ENCODE assay signal across 24 mouse cellular contexts in genomic region chr12:15137039-15137438, GRCm38 (mm10).
DNase-seq lines count a peak whose midpoint lies in the region; ATAC-seq and TF ChIP-seq lines count a peak whose summit lies in the region.
"Had no signal": no experiment of that assay in that cellular context is flagged by ENCODE, and none has a peak within 500 bp of the region (broad histone marks: within the 10 kb centered on the region; RNA-seq: fewer than 3 reads in every experiment).

No protein-coding gene starts in this region.

- 23% methylated on average over 5 of the region's 5 CpGs for WGBS in kidney, postnatal 0 days
- 44% methylated on average over 5 of the region's 5 CpGs for WGBS in midbrain, embryonic 15.5 days
- WGBS in midbrain, embryonic 13.5 days: 47% methylated on average over 5 of the region's 5 CpGs

- DNase-seq in embryo, embryonic 10.5 days (ENCODE audit: low spot score): peak; percentile 8
- no peak for DNase-seq in embryo, embryonic 9.5 days (ENCODE audit: extremely low spot score)
- peak; percentile 65 for DNase-seq in kidney, postnatal 0 days (ENCODE audit: low spot score)
- no peak for DNase-seq in kidney, postnatal 25 days
- DNase-seq in left cerebral cortex, postnatal 25 days (ENCODE audit: low spot score in 2 of 2): no peak
- DNase-seq: adrenal gland, adult 8-10 months; adrenal gland, postnatal 36 days; B cell, adult 2 months; cerebellum, adult 11 months; cerebellum, adult 8-10 months; cerebellum, postnatal 14 days; gastrocnemius, adult 2 months; gastrocnemius, postnatal 25 days had no signal

- no peak overlapping the region for H3K4me3 ChIP-seq in kidney, postnatal 0 days (replicated peaks; ENCODE audit: low read depth, low read length)
- H3K4me3 ChIP-seq in midbrain, embryonic 15.5 days: no peak overlapping the region
- H3K4me3 ChIP-seq in midbrain, embryonic 13.5 days (replicated peaks): no peak overlapping the region
- H3K4me3 ChIP-seq: embryonic facial prominence, embryonic 15.5 days; erythroblast, embryonic 14.5 days; forebrain, embryonic 10.5 days; gastrocnemius, adult 2 months; heart, embryonic 12.5 days; hindbrain, embryonic 10.5 days; hindbrain, embryonic 15.5 days had no signal

- ATAC-seq in kidney, postnatal 0 days (replicated peaks; ENCODE audit: low FRiP score, low read depth): no peak
- ATAC-seq in midbrain, embryonic 15.5 days (replicated peaks): peak; percentile 39; the same call in 1 of the 2 replicates
- no peak for ATAC-seq in midbrain, embryonic 13.5 days
- ATAC-seq: CD4-positive, CD25-positive, alpha-beta regulatory T cell, adult 4 months; forebrain, embryonic 14.5 days had no signal

- TF ChIP-seq CTCF in kidney, postnatal 0 days (IDR thresholded peaks at IDR 0.05; ENCODE audit: low read depth): no peak

- H3K36me3 ChIP-seq in kidney, postnatal 0 days (ENCODE audit: insufficient read depth, low read length): no peaks in the 10 kb centered on the region
- no peaks in the 10 kb centered on the region for H3K36me3 ChIP-seq in midbrain, embryonic 15.5 days (replicated peaks)
- no peaks in the 10 kb centered on the region for H3K36me3 ChIP-seq in midbrain, embryonic 13.5 days
- H3K36me3 ChIP-seq: embryonic facial prominence, embryonic 15.5 days; forebrain, embryonic 10.5 days; G1E; heart, embryonic 12.5 days; hindbrain, embryonic 10.5 days; hindbrain, embryonic 15.5 days had no signal

- intact Hi-C loops in left cerebral cortex, postnatal 25 days (cut with DNase I): no loop called here

- no peak overlapping the region for H3K4me2 ChIP-seq in kidney, postnatal 0 days (ENCODE audit: low read length)
- H3K4me2 ChIP-seq in midbrain, embryonic 15.5 days: no peak overlapping the region
- no peak overlapping the region for H3K4me2 ChIP-seq in midbrain, embryonic 13.5 days (replicated peaks)
- H3K4me2 ChIP-seq: embryonic facial prominence, embryonic 15.5 days; heart, embryonic 12.5 days; hindbrain, embryonic 15.5 days had no signal

- H3K27me3 ChIP-seq in kidney, postnatal 0 days (ENCODE audit: insufficient read depth, low read length): no peaks in the 10 kb centered on the region
- no peaks in the 10 kb centered on the region for H3K27me3 ChIP-seq in midbrain, embryonic 15.5 days (replicated peaks)
- H3K27me3 ChIP-seq in midbrain, embryonic 13.5 days: no peaks in the 10 kb centered on the region
- H3K27me3 ChIP-seq: embryonic facial prominence, embryonic 15.5 days; heart, embryonic 12.5 days; hindbrain, embryonic 15.5 days had no signal

- H3K4me1 ChIP-seq in kidney, postnatal 0 days (replicated peaks; ENCODE audit: insufficient read depth, low read length): no peaks in the 10 kb centered on the region
- H3K4me1 ChIP-seq in midbrain, embryonic 15.5 days: peaks cover 3% of the 10 kb centered on the region; the same call in 1 of the 2 replicates
- 0 out of 2 replicates have a peak, but pooled peaks cover 3% of the 10 kb centered on the region for H3K4me1 ChIP-seq in midbrain, embryonic 13.5 days (replicated peaks)
- H3K4me1 ChIP-seq: embryonic facial prominence, embryonic 15.5 days; forebrain, embryonic 10.5 days; heart, embryonic 12.5 days; hindbrain, embryonic 10.5 days; hindbrain, embryonic 15.5 days had no signal

- H3K27ac ChIP-seq in kidney, postnatal 0 days: no peak overlapping the region
- H3K27ac ChIP-seq in midbrain, embryonic 15.5 days: no peak overlapping the region
- no peak overlapping the region for H3K27ac ChIP-seq in midbrain, embryonic 13.5 days
- H3K27ac ChIP-seq: embryonic facial prominence, embryonic 15.5 days; forebrain, embryonic 10.5 days; gastrocnemius, adult 2 months; hindbrain, embryonic 10.5 days; hindbrain, embryonic 15.5 days had no signal

- no peak overlapping the region for H3K9ac ChIP-seq in kidney, postnatal 0 days (ENCODE audit: low read depth, low read length)
- H3K9ac ChIP-seq in midbrain, embryonic 15.5 days: no peak overlapping the region
- no peak overlapping the region for H3K9ac ChIP-seq in midbrain, embryonic 13.5 days (replicated peaks)
- H3K9ac ChIP-seq: embryonic facial prominence, embryonic 15.5 days; heart, embryonic 12.5 days; hindbrain, embryonic 15.5 days had no signal

- no peaks in the 10 kb centered on the region for H3K9me3 ChIP-seq in kidney, postnatal 0 days (replicated peaks; ENCODE audit: low read length)
- H3K9me3 ChIP-seq in midbrain, embryonic 15.5 days: no peaks in the 10 kb centered on the region
- H3K9me3 ChIP-seq in midbrain, embryonic 13.5 days: no peaks in the 10 kb centered on the region
- H3K9me3 ChIP-seq: embryonic facial prominence, embryonic 15.5 days; forebrain, embryonic 10.5 days; G1E; heart, embryonic 12.5 days; hindbrain, embryonic 10.5 days; hindbrain, embryonic 15.5 days had no signal

Comparison
In these comparisons a context has a peak if more than half of its experiments do, and no peak if none do; other contexts are left out.
1. DNase-seq: peak in embryo, embryonic 10.5 days (single experiment) and kidney, postnatal 0 days (single experiment); none in embryo, embryonic 9.5 days (single experiment), kidney, postnatal 25 days (0 of 2) and left cerebral cortex, postnatal 25 days (0 of 2).